Mouse (Mus musculus) cortical plate, adult 2 months (tissue): ENCODE results near the gene Sgpp2. TPM values are rescaled to one million over a fixed set of nuclear protein-coding genes. Genes with fewer than 3 reads are reported as not detected.

ENCODE experiments used
- H3K27ac ChIP-seq: fragments of 200-500 bp; 2 replicates; pipeline ENCODE4 v1.5.1; 2012; ENCODE audit warnings: low read length, control low read depth, inconsistent platforms; ENCODE audit not compliant: insufficient read depth
- H3K4me1 ChIP-seq: fragments of 200-500 bp; 2 replicates; pipeline ENCODE4 v1.6.1; 2011; ENCODE audit warnings: low read length; ENCODE audit not compliant: control insufficient read depth, insufficient read depth
- H3K4me3 ChIP-seq: fragments of 200-500 bp; 2 replicates; pipeline ENCODE4 v1.5.1; 2011; ENCODE audit warnings: mild to moderate bottlenecking, low read length, control low read depth; ENCODE audit not compliant: insufficient read depth
- CTCF ChIP-seq: fragments of 200-500 bp; IDR thresholded peaks from 2 replicates; pipeline ENCODE4 v1.5.1; 2011; ENCODE audit warnings: mild to moderate bottlenecking, control low read depth, low read length; ENCODE audit not compliant: insufficient read depth; ENCODE audit errors: extremely low read depth
- POLR2A ChIP-seq: fragments of 200-500 bp; IDR thresholded peaks from 2 replicates; pipeline ENCODE4 v1.6.1; 2011; ENCODE audit warnings: mild to moderate bottlenecking, low read length, control low read depth; ENCODE audit not compliant: insufficient read depth; ENCODE audit errors: extremely low read depth
- polyA plus RNA-seq: library from polyadenylated mRNA; depleted of rRNA; stranded (reverse); fragments of >200 nt; gene quantifications from 2 replicates; pipeline ENCODE4 v1.2.3, GENCODE M21; 2012

Gene Sgpp2
- polyA plus RNA-seq, 1 experiment, result 20.3 TPM

GRCm38 (mm10) chr1:78311482-78311881 is 1.3 kb downstream of the Sgpp2 start:
- TF ChIP-seq POLR2A, result no peak
- TF ChIP-seq CTCF, result no peak
- Histone ChIP-seq H3K27ac (no peak overlapping the region), H3K4me3 (no peak overlapping the region; the same call in 1 of the 2 replicates), H3K4me1 (0 out of 2 replicates have a peak, but pooled peaks cover 2% of the 10 kb centered on the region)

DNA sequence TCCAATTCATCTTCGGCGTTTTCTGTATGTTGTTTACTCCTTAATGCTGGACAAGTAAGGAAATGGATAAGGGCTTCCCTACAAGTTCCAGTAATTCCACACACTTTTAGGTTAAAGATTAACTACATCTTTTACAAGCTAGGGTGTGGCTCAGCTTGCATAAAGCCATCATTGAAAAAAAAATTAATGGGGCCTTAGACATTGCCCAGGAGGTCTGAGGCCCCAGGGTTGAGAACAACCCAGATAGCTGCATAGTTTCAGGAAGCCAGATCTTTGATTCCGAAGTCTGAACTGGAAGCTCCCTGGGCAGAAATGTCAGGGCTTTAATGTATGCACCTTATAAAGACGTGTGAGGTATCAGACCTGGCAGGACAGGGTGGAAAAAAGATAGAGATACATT is 2.8 kb downstream of the Sgpp2 start:
- H3K27ac ChIP-seq, result no peak overlapping the region
- H3K4me1 ChIP-seq, result 0 out of 2 replicates have a peak, but pooled peaks cover 2% of the 10 kb centered on the region
- TF ChIP-seq POLR2A (no peak), CTCF (no peak)
- H3K4me3 ChIP-seq, result no peak overlapping the region

DNA sequence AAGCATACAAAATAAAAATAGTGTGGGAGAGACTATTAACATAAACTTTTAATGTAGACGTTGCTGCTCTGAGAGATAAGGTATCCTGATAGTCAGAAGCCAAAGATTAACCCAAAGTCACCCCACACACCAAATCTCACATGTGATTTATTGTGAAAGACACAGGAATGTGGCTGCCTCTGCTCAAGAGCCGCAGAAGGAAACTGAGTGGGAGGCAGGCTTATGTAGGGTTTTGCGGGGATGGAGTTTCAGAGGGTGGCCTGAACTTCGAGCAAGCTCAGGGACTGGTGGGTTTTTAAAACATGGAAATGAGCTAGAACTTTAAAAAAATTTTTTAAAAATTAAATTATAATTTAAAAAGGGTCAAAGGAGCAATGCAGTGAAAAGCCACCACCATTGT is 3.8 kb downstream of the Sgpp2 start:
- Histone ChIP-seq H3K4me3 (no peak overlapping the region), H3K27ac (no peak overlapping the region), H3K4me1 (0 out of 2 replicates have a peak, but pooled peaks cover 2% of the 10 kb centered on the region)
- TF ChIP-seq CTCF (no peak), POLR2A (no peak)

DNA sequence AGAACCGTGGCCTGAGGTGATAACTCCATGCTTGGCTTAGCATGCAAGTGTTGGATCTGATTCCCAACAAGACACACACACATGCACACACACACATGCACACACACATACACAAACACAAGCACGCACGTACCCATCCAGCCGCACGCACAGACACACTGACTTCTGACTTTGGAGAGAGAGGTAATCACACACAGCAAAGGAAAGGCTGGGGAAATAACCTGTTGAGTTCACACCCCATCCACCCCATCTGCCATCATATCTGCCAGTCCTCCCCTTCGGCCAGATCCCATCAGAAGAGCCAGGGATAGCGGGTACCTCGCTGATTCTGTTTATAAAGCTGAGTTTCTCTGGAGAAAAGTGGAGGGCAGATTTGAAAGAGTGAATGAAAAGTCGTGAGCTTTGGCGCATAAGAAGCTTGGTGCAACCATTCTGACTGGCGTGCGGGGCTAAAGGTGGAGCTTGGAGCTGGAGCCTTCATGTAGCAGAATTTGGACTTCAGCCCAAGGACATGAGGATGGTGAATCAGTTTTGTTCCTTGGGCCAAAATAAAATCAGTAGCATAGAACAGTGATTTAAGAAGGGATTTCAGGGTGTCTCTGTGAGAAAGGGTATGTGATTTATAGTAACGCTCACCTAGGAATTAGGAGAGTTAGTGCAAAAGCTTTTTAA is 8.1 kb downstream of the Sgpp2 start:
- Histone ChIP-seq H3K4me1 (no peaks in the 10 kb centered on the region), H3K4me3 (no peak overlapping the region), H3K27ac (no peak overlapping the region)
- TF ChIP-seq CTCF (no peak), POLR2A (no peak)

GRCm38 (mm10) chr1:78320291-78320690 is 10.1 kb downstream of the Sgpp2 start:
- TF ChIP-seq POLR2A (no peak), CTCF (no peak)
- Histone ChIP-seq H3K4me1 (no peaks in the 10 kb centered on the region), H3K27ac (no peak overlapping the region), H3K4me3 (no peak overlapping the region)

- TF ChIP-seq CTCF (no peak), POLR2A (no peak)
- Histone ChIP-seq H3K4me1 (no peaks in the 10 kb centered on the region), H3K27ac (no peak overlapping the region), H3K4me3 (no peak overlapping the region)
These were observed 12.1 kb downstream of the Sgpp2 start for GRCm38 (mm10) chr1:78322098-78322778.

GRCm38 (mm10) chr1:78322844-78323243 is 12.7 kb downstream of the Sgpp2 start:
- Histone ChIP-seq H3K4me3 (no peak overlapping the region), H3K4me1 (no peaks in the 10 kb centered on the region), H3K27ac (no peak overlapping the region)
- TF ChIP-seq CTCF, result no peak
- TF ChIP-seq POLR2A, result no peak

GRCm38 (mm10) chr1:78324044-78324443 is 13.9 kb downstream of the Sgpp2 start:
- no peak for TF ChIP-seq CTCF

GRCm38 (mm10) chr1:78325851-78326250 is 15.7 kb downstream of the Sgpp2 start:
- TF ChIP-seq CTCF (no peak), POLR2A (no peak)
- H3K4me3 ChIP-seq, result no peak overlapping the region
- no peaks in the 10 kb centered on the region for H3K4me1 ChIP-seq
- no peak overlapping the region for H3K27ac ChIP-seq

More at GRCm38 (mm10) chr1:78324044-78324443, 13.9 kb downstream of the Sgpp2 start:
- Histone ChIP-seq H3K4me1 (no peaks in the 10 kb centered on the region), H3K4me3 (no peak overlapping the region), H3K27ac (no peak overlapping the region)

DNA sequence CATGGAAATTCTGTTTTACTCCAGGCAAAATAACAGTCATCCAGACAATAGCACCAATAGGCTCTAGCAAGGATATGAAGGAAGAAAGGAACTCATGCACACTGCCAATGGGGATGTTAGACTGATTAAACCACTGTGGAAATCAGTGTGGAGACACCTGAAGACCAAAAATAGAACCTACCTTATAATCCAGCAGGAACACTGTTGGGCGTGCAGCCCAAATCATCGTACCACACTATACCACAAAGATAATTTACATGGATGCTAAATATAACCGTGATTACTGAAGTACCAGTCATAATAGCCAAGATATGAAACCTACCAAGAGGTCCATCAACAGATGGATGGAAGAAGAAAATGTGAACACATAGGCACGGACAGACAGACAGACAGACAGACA is 18.5 kb downstream of the Sgpp2 start:
- no peak overlapping the region for H3K4me3 ChIP-seq
- TF ChIP-seq POLR2A (no peak), CTCF (no peak)

More for the DNA sequence above, 18.5 kb downstream of the Sgpp2 start:
- no peaks in the 10 kb centered on the region for H3K4me1 ChIP-seq
- H3K27ac ChIP-seq, result no peak overlapping the region
